Mouse (Mus musculus): Measurements from ENCODE around the gene Grwd1. TPM values are rescaled to one million over a fixed set of nuclear protein-coding genes. Genes with fewer than 3 reads are reported as not detected.

The Grwd1 gene
- polyA plus RNA-seq, 1 experiment from 2014 or later: 33.5 TPM

GRCm38 (mm10) chr7:45779081-45779641 is 51.6 kb downstream of the Grwd1 start:
- Histone ChIP-seq H3K27me3 (ENCODE audit: control insufficient read depth, insufficient read depth, low read length) (peaks cover 47% of the 10 kb centered on the region), H3K4me2 (ENCODE audit: low read length) (peak overlapping the region; percentile 51), H3K36me3 (ENCODE audit: control insufficient read depth, insufficient read depth, low read length) (no peaks in the 10 kb centered on the region), H3K4me1 (ENCODE audit: control insufficient read depth in 2 of 2, insufficient read depth in 2 of 2, low read length in 2 of 2) (peaks cover 7 to 9% of the 10 kb centered on the region in 2 experiments; a peak in 2 of 4 replicates), H3K27ac (replicated peaks in 1 of 2; ENCODE audit: control insufficient read depth in 1 of 2, insufficient read depth in 1 of 2, low read depth in 2 of 2, low read length in 2 of 2) (no peak overlapping the region), H3K4me3 (ENCODE audit: control insufficient read depth in 1 of 2, insufficient read depth in 1 of 2, low read depth in 1 of 2, low read length in 2 of 2) (no peak overlapping the region), H3K9ac (ENCODE audit: low read length) (no peak overlapping the region), H3K9me3 (ENCODE audit: control insufficient read depth, low read length) (no peaks in the 10 kb centered on the region)
- WGBS: 20% methylated on average over 22 of the region's 22 CpGs
- no peak for ATAC-seq (ENCODE audit: insufficient number of reproducible peaks, insufficient read depth, low FRiP score, low read depth)

- WGBS: 52% methylated on average over 7 of the region's 7 CpGs
- Histone ChIP-seq H3K27ac (replicated peaks in 1 of 2; ENCODE audit: control insufficient read depth in 1 of 2, insufficient read depth in 1 of 2, low read depth in 2 of 2, low read length in 2 of 2) (no peak overlapping the region), H3K4me3 (ENCODE audit: control insufficient read depth in 1 of 2, insufficient read depth in 1 of 2, low read depth in 1 of 2, low read length in 2 of 2) (no peak overlapping the region)
Measured at GRCm38 (mm10) chr7:45775237-45775636, 55.5 kb downstream of the Grwd1 start.

More at GRCm38 (mm10) chr7:45775237-45775636, 55.5 kb downstream of the Grwd1 start:
- Histone ChIP-seq H3K4me1 (ENCODE audit: control insufficient read depth in 2 of 2, insufficient read depth in 2 of 2, low read length in 2 of 2) (peaks cover 2 to 5% of the 10 kb centered on the region in 2 experiments; a peak in 1 of 4 replicates), H3K36me3 (ENCODE audit: control insufficient read depth, insufficient read depth, low read length) (no peaks in the 10 kb centered on the region), H3K27me3 (ENCODE audit: control insufficient read depth, insufficient read depth, low read length) (peaks cover 25% of the 10 kb centered on the region), H3K4me2 (ENCODE audit: low read length) (no peak overlapping the region), H3K9ac (ENCODE audit: low read length) (no peak overlapping the region), H3K9me3 (ENCODE audit: control insufficient read depth, low read length) (no peaks in the 10 kb centered on the region)
- ATAC-seq (ENCODE audit: insufficient number of reproducible peaks, insufficient read depth, low FRiP score, low read depth): no peak

Other genes starting within 250 kb of the Grwd1 start
- not detected in 2 replicates for gene Fgf21, start 215.5 kb downstream of the Grwd1 start, polyA plus RNA-seq (2014; fragmentation: Nextera tagmentation; extraction: Ambion mirVana)
- 0.07 TPM in 1 of 2 replicates, not detected in the other for gene Fut1, start 213.7 kb downstream of the Grwd1 start, polyA plus RNA-seq (2014; fragmentation: Nextera tagmentation; extraction: Ambion mirVana)
- gene Izumo1, start 209.1 kb downstream of the Grwd1 start, polyA plus RNA-seq (2014; fragmentation: Nextera tagmentation; extraction: Ambion mirVana): 0.23 and 0.41 TPM in 2 replicates
- 22.4 and 24.3 TPM in 2 replicates for gene Rasip1, start 203.5 kb downstream of the Grwd1 start, polyA plus RNA-seq (2014; fragmentation: Nextera tagmentation; extraction: Ambion mirVana)
- gene Mamstr, start 191.0 kb downstream of the Grwd1 start, polyA plus RNA-seq (2014; fragmentation: Nextera tagmentation; extraction: Ambion mirVana): 6.2 and 7.6 TPM in 2 replicates
- gene Fut2, start 164.6 kb downstream of the Grwd1 start, polyA plus RNA-seq (2014; fragmentation: Nextera tagmentation; extraction: Ambion mirVana): 2.4 and 2.7 TPM in 2 replicates
- not detected in 2 replicates for gene Ntn5, start 146.9 kb downstream of the Grwd1 start, polyA plus RNA-seq (2014; fragmentation: Nextera tagmentation; extraction: Ambion mirVana)
- 0.28 and 0.41 TPM in 2 replicates for gene Sec1, start 136.5 kb downstream of the Grwd1 start, polyA plus RNA-seq (2014; fragmentation: Nextera tagmentation; extraction: Ambion mirVana)
- 6.8 and 8.0 TPM in 2 replicates for gene Car11, start 131.1 kb downstream of the Grwd1 start, polyA plus RNA-seq (2014; fragmentation: Nextera tagmentation; extraction: Ambion mirVana)
- gene Dbp, start 125.9 kb downstream of the Grwd1 start, polyA plus RNA-seq (2014; fragmentation: Nextera tagmentation; extraction: Ambion mirVana): 4.5 and 7.3 TPM in 2 replicates
- 666 and 743 TPM in 2 replicates for gene Rpl18, start 115.5 kb downstream of the Grwd1 start, polyA plus RNA-seq (2014; fragmentation: Nextera tagmentation; extraction: Ambion mirVana)
- gene Sphk2, start 112.9 kb downstream of the Grwd1 start, polyA plus RNA-seq (2014; fragmentation: Nextera tagmentation; extraction: Ambion mirVana): 11.9 and 12.5 TPM in 2 replicates
- 0.16 and 0.31 TPM in 2 replicates for gene Fam83e, start 109.7 kb downstream of the Grwd1 start, polyA plus RNA-seq (2014; fragmentation: Nextera tagmentation; extraction: Ambion mirVana)
- gene Spaca4, start 105.1 kb downstream of the Grwd1 start, polyA plus RNA-seq (2014; fragmentation: Nextera tagmentation; extraction: Ambion mirVana): not detected in 2 replicates
- gene Lmtk3, start 47.2 kb downstream of the Grwd1 start, polyA plus RNA-seq (2014; fragmentation: Nextera tagmentation; extraction: Ambion mirVana): 0.31 and 1.1 TPM in 2 replicates
- gene Sult2b1, start 46.3 kb downstream of the Grwd1 start, polyA plus RNA-seq (2014; fragmentation: Nextera tagmentation; extraction: Ambion mirVana): 0.30 and 0.81 TPM in 2 replicates
- 88.6 and 89.7 TPM in 2 replicates for gene Cyth2, start 16.4 kb downstream of the Grwd1 start, polyA plus RNA-seq (2014; fragmentation: Nextera tagmentation; extraction: Ambion mirVana)
- gene Kcnj14, start 6.2 kb downstream of the Grwd1 start, polyA plus RNA-seq (2014; fragmentation: Nextera tagmentation; extraction: Ambion mirVana): 0.26 and 0.78 TPM in 2 replicates
- gene Kdelr1, start 41.8 kb upstream of the Grwd1 start, polyA plus RNA-seq (2014; fragmentation: Nextera tagmentation; extraction: Ambion mirVana): 85.7 and 125 TPM in 2 replicates
- gene Grin2d, start 47.4 kb upstream of the Grwd1 start, polyA plus RNA-seq (2014; fragmentation: Nextera tagmentation; extraction: Ambion mirVana): 0.12 and 0.15 TPM in 2 replicates
- gene Syngr4, start 65.8 kb upstream of the Grwd1 start, polyA plus RNA-seq (2014; fragmentation: Nextera tagmentation; extraction: Ambion mirVana): 0.86 and 1.5 TPM in 2 replicates
- 5.1 and 8.7 TPM in 2 replicates for gene Tmem143, start 66.0 kb upstream of the Grwd1 start, polyA plus RNA-seq (2014; fragmentation: Nextera tagmentation; extraction: Ambion mirVana)
- gene Emp3, start 90.5 kb upstream of the Grwd1 start, polyA plus RNA-seq (2014; fragmentation: Nextera tagmentation; extraction: Ambion mirVana): 76.6 and 90.5 TPM in 2 replicates
- gene Ccdc114, start 93.1 kb upstream of the Grwd1 start, polyA plus RNA-seq (2014; fragmentation: Nextera tagmentation; extraction: Ambion mirVana): 2.4 and 2.7 TPM in 2 replicates
- gene Abcc6, start 199.4 kb upstream of the Grwd1 start, polyA plus RNA-seq (2014; fragmentation: Nextera tagmentation; extraction: Ambion mirVana): not detected in 2 replicates
- 18.1 and 20.3 TPM in 2 replicates for gene Nomo1, start 202.8 kb upstream of the Grwd1 start, polyA plus RNA-seq (2014; fragmentation: Nextera tagmentation; extraction: Ambion mirVana)

Measured in heart, embryonic 14.5 days (tissue).